Mouse (Mus musculus) hindbrain, embryonic 13.5 days (tissue): ENCODE measurements at regions not wholly inside any gene's neighbourhood (a gene's known extent, or its start where the extent isn't known, plus 50 kb on each side); places are given as distances from the start of the nearest gene placed in this dataset.
A peak's percentile ranks its signal among the peaks of the same experiment; 100 is the strongest.
"Not testable (repeated sequence)": the region's sequence is repeated elsewhere in the genome, so short reads cannot be mapped to it uniquely, and the experiment has no call there.

Source experiments
- ATAC-seq: fragments of 200-750 bp; cut with Nextera tagmentation; 2 replicates; pipeline ENCODE4 v1.8.0; 2017; ENCODE audit warnings: moderate TSS enrichment; ENCODE audit not compliant: low FRiP score
- H3K27ac ChIP-seq: fragments of 300-500 bp; sonication (generic); 2 replicates; pipeline ENCODE4 v1.5.1; 2015; ENCODE audit warnings: inconsistent platforms, mild to moderate bottlenecking, moderate library complexity
- H3K27me3 ChIP-seq: fragments of 300-500 bp; sonication (generic); 2 replicates; pipeline ENCODE4 v1.6.1; 2015; ENCODE audit warnings: mild to moderate bottlenecking, inconsistent platforms
- H3K36me3 ChIP-seq: fragments of 300-500 bp; sonication (generic); 2 replicates; pipeline ENCODE4 v1.6.1; 2015; ENCODE audit warnings: mild to moderate bottlenecking, inconsistent platforms
- H3K4me1 ChIP-seq: fragments of 300-500 bp; sonication (generic); replicated peaks from 2 replicates; pipeline ENCODE4 v1.6.1; 2015; ENCODE audit warnings: inconsistent platforms
- H3K4me2 ChIP-seq: fragments of 300-500 bp; sonication (generic); 2 replicates; pipeline ENCODE4 v1.6.1; 2015; ENCODE audit warnings: inconsistent platforms, mild to moderate bottlenecking, moderate library complexity
- H3K4me3 ChIP-seq: fragments of 300-500 bp; sonication (generic); 2 replicates; pipeline ENCODE4 v1.5.1; 2015; ENCODE audit warnings: mild to moderate bottlenecking, inconsistent platforms
- H3K9ac ChIP-seq: fragments of 300-500 bp; sonication (generic); 2 replicates; pipeline ENCODE4 v1.6.1; 2015; ENCODE audit warnings: mild to moderate bottlenecking, inconsistent platforms
- H3K9me3 ChIP-seq: fragments of 300-500 bp; sonication (generic); 2 replicates; pipeline ENCODE4 v1.6.1; 2016; ENCODE audit warnings: inconsistent platforms
- WGBS: fragments of 180-500 bp; shearing (Covaris S2); methylation state at CpG from one replicate; pipeline ENCODE4 v1.1.7; 2015; 5-methylcytosine and 5-hydroxymethylcytosine counted together

GRCm38 (mm10) chr10:119087071-119087665, 152.7 kb downstream of the Cand1 start:
- 88% methylated on average over 5 of the region's 5 CpGs for WGBS
- ATAC-seq = no peak

GRCm38 (mm10) chr10:119086450-119086849, 153.4 kb downstream of the Cand1 start:
- H3K27ac ChIP-seq = no peak overlapping the region
- no peak overlapping the region for H3K4me3 ChIP-seq
- no peaks in the 10 kb centered on the region for H3K27me3 ChIP-seq
- H3K4me2 ChIP-seq = no peak overlapping the region
- no peak for ATAC-seq
- no peak overlapping the region for H3K9ac ChIP-seq
- WGBS = 78% methylated on average over 5 of the region's 5 CpGs
- no peaks in the 10 kb centered on the region for H3K36me3 ChIP-seq
- no peaks in the 10 kb centered on the region for H3K9me3 ChIP-seq
- H3K4me1 ChIP-seq = no peaks in the 10 kb centered on the region

More at GRCm38 (mm10) chr10:119087071-119087665, 152.7 kb downstream of the Cand1 start:
- no peak overlapping the region for H3K4me2 ChIP-seq
- H3K4me1 ChIP-seq = no peaks in the 10 kb centered on the region
- no peaks in the 10 kb centered on the region for H3K36me3 ChIP-seq
- H3K9ac ChIP-seq = no peak overlapping the region
- H3K27ac ChIP-seq = no peak overlapping the region
- H3K4me3 ChIP-seq = no peak overlapping the region
- no peaks in the 10 kb centered on the region for H3K27me3 ChIP-seq
- H3K9me3 ChIP-seq = no peaks in the 10 kb centered on the region

GRCm38 (mm10) chr10:119083431-119083830, 156.4 kb downstream of the Cand1 start:
- no peaks in the 10 kb centered on the region for H3K27me3 ChIP-seq
- no peak for ATAC-seq
- H3K27ac ChIP-seq = no peak overlapping the region
- peaks cover 4% of the 10 kb centered on the region for H3K4me1 ChIP-seq
- no peak overlapping the region for H3K9ac ChIP-seq
- H3K4me2 ChIP-seq = no peak overlapping the region
- H3K36me3 ChIP-seq = no peaks in the 10 kb centered on the region
- H3K4me3 ChIP-seq = no peak overlapping the region
- 82% methylated on average over 4 of the region's 4 CpGs for WGBS
- H3K9me3 ChIP-seq = no peaks in the 10 kb centered on the region

GRCm38 (mm10) chr10:119082861-119083260, 157.0 kb downstream of the Cand1 start:
- peaks cover 4% of the 10 kb centered on the region for H3K4me1 ChIP-seq
- H3K36me3 ChIP-seq = no peaks in the 10 kb centered on the region
- WGBS = 72% methylated on average over 2 of the region's 2 CpGs
- no peak overlapping the region for H3K9ac ChIP-seq
- H3K4me3 ChIP-seq = no peak overlapping the region
- no peaks in the 10 kb centered on the region for H3K27me3 ChIP-seq
- H3K4me2 ChIP-seq = no peak overlapping the region
- ATAC-seq = no peak
- no peak overlapping the region for H3K27ac ChIP-seq
- no peaks in the 10 kb centered on the region for H3K9me3 ChIP-seq

GRCm38 (mm10) chr10:119081766-119082165, 158.1 kb downstream of the Cand1 start:
- not testable (repeated sequence) for ATAC-seq, H3K4me2 ChIP-seq, H3K9ac ChIP-seq, H3K4me1 ChIP-seq, H3K27ac ChIP-seq, H3K9me3 ChIP-seq, H3K36me3 ChIP-seq, H3K27me3 ChIP-seq, H3K4me3 ChIP-seq
- 88% methylated on average over 3 of the region's 3 CpGs for WGBS

- no peaks in the 10 kb centered on the region for H3K9me3 ChIP-seq
- no peak for ATAC-seq
- 6% methylated on average over 12 of the region's 12 CpGs for WGBS
- no peaks in the 10 kb centered on the region for H3K36me3 ChIP-seq
- H3K4me3 ChIP-seq = no peak overlapping the region
- H3K27ac ChIP-seq = no peak overlapping the region
- H3K4me1 ChIP-seq = peaks cover 13% of the 10 kb centered on the region
- no peaks in the 10 kb centered on the region for H3K27me3 ChIP-seq
- H3K4me2 ChIP-seq = peak overlapping the region; percentile 17; the same call in 1 of the 2 replicates
- H3K9ac ChIP-seq = 0 out of 2 replicates have a peak overlapping the region, but pooled peaks have one; percentile 56
Measured at GRCm38 (mm10) chr10:119076100-119076566, 163.7 kb downstream of the Cand1 start.

- no peak overlapping the region for H3K9ac ChIP-seq
- no peak overlapping the region for H3K4me3 ChIP-seq
- H3K27ac ChIP-seq = no peak overlapping the region
- no peak overlapping the region for H3K4me2 ChIP-seq
- no peaks in the 10 kb centered on the region for H3K36me3 ChIP-seq
- peaks cover 13% of the 10 kb centered on the region for H3K4me1 ChIP-seq
- WGBS = 83% methylated on average over 15 of the region's 15 CpGs
- H3K9me3 ChIP-seq = no peaks in the 10 kb centered on the region
- ATAC-seq = no peak
- no peaks in the 10 kb centered on the region for H3K27me3 ChIP-seq
Measured at GRCm38 (mm10) chr10:119074887-119075286, 165.0 kb downstream of the Cand1 start.

GRCm38 (mm10) chr10:119073991-119074390, 165.9 kb downstream of the Cand1 start:
- H3K4me3 ChIP-seq = no peak overlapping the region
- peaks cover 10% of the 10 kb centered on the region for H3K4me1 ChIP-seq
- no peaks in the 10 kb centered on the region for H3K9me3 ChIP-seq
- WGBS = 95% methylated on average over 3 of the region's 3 CpGs
- H3K36me3 ChIP-seq = no peaks in the 10 kb centered on the region
- no peak for ATAC-seq
- no peak overlapping the region for H3K9ac ChIP-seq
- H3K4me2 ChIP-seq = no peak overlapping the region
- H3K27me3 ChIP-seq = no peaks in the 10 kb centered on the region
- no peak overlapping the region for H3K27ac ChIP-seq

GRCm38 (mm10) chr10:119069410-119069809, 170.4 kb downstream of the Cand1 start:
- Histone ChIP-seq H3K9me3 (no peaks in the 10 kb centered on the region), H3K4me2 (no peak overlapping the region), H3K27ac (no peak overlapping the region), H3K4me3 (no peak overlapping the region), H3K36me3 (no peaks in the 10 kb centered on the region), H3K27me3 (no peaks in the 10 kb centered on the region), H3K9ac (no peak overlapping the region), H3K4me1 (peaks cover 8% of the 10 kb centered on the region)
- ATAC-seq = no peak
- 93% methylated on average over 11 of the region's 11 CpGs for WGBS

GRCm38 (mm10) chr10:119067838-119068237, 172.0 kb downstream of the Cand1 start:
- ATAC-seq = no peak
- no peak overlapping the region for H3K4me3 ChIP-seq
- H3K4me2 ChIP-seq = no peak overlapping the region
- peaks cover 8% of the 10 kb centered on the region for H3K4me1 ChIP-seq
- no peaks in the 10 kb centered on the region for H3K36me3 ChIP-seq
- H3K9ac ChIP-seq = no peak overlapping the region
- no peaks in the 10 kb centered on the region for H3K27me3 ChIP-seq
- no peaks in the 10 kb centered on the region for H3K9me3 ChIP-seq
- WGBS = 86% methylated on average over 6 of the region's 6 CpGs
- H3K27ac ChIP-seq = no peak overlapping the region

- peaks cover 8% of the 10 kb centered on the region for H3K4me1 ChIP-seq
- WGBS = 90% methylated on average over 8 of the region's 8 CpGs
- no peaks in the 10 kb centered on the region for H3K9me3 ChIP-seq
- H3K27ac ChIP-seq = no peak overlapping the region
- no peak overlapping the region for H3K9ac ChIP-seq
- no peaks in the 10 kb centered on the region for H3K36me3 ChIP-seq
- H3K27me3 ChIP-seq = no peaks in the 10 kb centered on the region
- H3K4me3 ChIP-seq = no peak overlapping the region
- H3K4me2 ChIP-seq = no peak overlapping the region
- no peak for ATAC-seq
Measured at GRCm38 (mm10) chr10:119067366-119067765, 172.5 kb downstream of the Cand1 start.

GRCm38 (mm10) chr10:119065974-119066373, 173.9 kb downstream of the Cand1 start:
- H3K4me3 ChIP-seq = no peak overlapping the region
- H3K4me1 ChIP-seq = peaks cover 8% of the 10 kb centered on the region
- no peaks in the 10 kb centered on the region for H3K27me3 ChIP-seq
- no peak for ATAC-seq
- no peak overlapping the region; the same call in 1 of the 2 replicates for H3K4me2 ChIP-seq
- H3K27ac ChIP-seq = no peak overlapping the region
- no peaks in the 10 kb centered on the region for H3K9me3 ChIP-seq
- no peak overlapping the region for H3K9ac ChIP-seq
- WGBS = 28% methylated on average over 8 of the region's 8 CpGs
- H3K36me3 ChIP-seq = no peaks in the 10 kb centered on the region

GRCm38 (mm10) chr10:119065133-119065817, 174.6 kb downstream of the Cand1 start:
- ATAC-seq = peak; percentile 89
- Histone ChIP-seq H3K4me3 (no peak overlapping the region), H3K4me1 (peaks cover 8% of the 10 kb centered on the region), H3K27me3 (no peaks in the 10 kb centered on the region), H3K4me2 (peak overlapping the region; percentile 30), H3K9me3 (no peaks in the 10 kb centered on the region), H3K27ac (peak overlapping the region; percentile 62), H3K9ac (peak overlapping the region; percentile 51; the same call in 1 of the 2 replicates), H3K36me3 (no peaks in the 10 kb centered on the region)
- WGBS = 38% methylated on average over 23 of the region's 23 CpGs
